Mouse (Mus musculus) CH12.LX (cell line): ENCODE data around the gene Tut7.

Experiments
- BHLHE40 ChIP-seq: IDR thresholded peaks from 2 replicates; pipeline ENCODE4 v1.6.1; 2011; ENCODE audit warnings: mild to moderate bottlenecking, low read depth, low read length, improper control_type of control experiment
- CTCF ChIP-seq, 2 experiments: IDR thresholded peaks in 1 of 2; conservative IDR thresholded peaks in 1 of 2; 2 replicates each; pipeline ENCODE4 v1.5.1; 2011 to 2012; ENCODE audit warnings: low read depth in 2 of 2, low read length in 2 of 2, improper control_type of control experiment in 1 of 2, inconsistent platforms in 1 of 2, mild to moderate bottlenecking in 1 of 2, moderate library complexity in 1 of 2
- EP300 ChIP-seq: IDR thresholded peaks from 2 replicates; pipeline ENCODE4 v1.6.1; 2011; ENCODE audit warnings: low read length, improper control_type of control experiment
- GABPA ChIP-seq: IDR thresholded peaks from 2 replicates; pipeline ENCODE4 v1.6.1; 2012; ENCODE audit warnings: low read depth, low read length, improper control_type of control experiment, inconsistent platforms; ENCODE audit not compliant: insufficient replicate concordance
- KAT2A ChIP-seq: IDR thresholded peaks from 2 replicates; pipeline ENCODE4 v1.6.1; 2012; ENCODE audit warnings: low read length, improper control_type of control experiment, inconsistent platforms; ENCODE audit not compliant: insufficient replicate concordance
- POLR2A ChIP-seq: IDR thresholded peaks from 2 replicates; pipeline ENCODE4 v1.6.1; 2011; ENCODE audit warnings: low read depth, mild to moderate bottlenecking, improper control_type of control experiment, low read length
- USF1 ChIP-seq: IDR thresholded peaks from 2 replicates; pipeline ENCODE4 v1.6.1; 2014; ENCODE audit warnings: low read depth, mild to moderate bottlenecking, inconsistent platforms, low read length, improper control_type of control experiment

DNA sequence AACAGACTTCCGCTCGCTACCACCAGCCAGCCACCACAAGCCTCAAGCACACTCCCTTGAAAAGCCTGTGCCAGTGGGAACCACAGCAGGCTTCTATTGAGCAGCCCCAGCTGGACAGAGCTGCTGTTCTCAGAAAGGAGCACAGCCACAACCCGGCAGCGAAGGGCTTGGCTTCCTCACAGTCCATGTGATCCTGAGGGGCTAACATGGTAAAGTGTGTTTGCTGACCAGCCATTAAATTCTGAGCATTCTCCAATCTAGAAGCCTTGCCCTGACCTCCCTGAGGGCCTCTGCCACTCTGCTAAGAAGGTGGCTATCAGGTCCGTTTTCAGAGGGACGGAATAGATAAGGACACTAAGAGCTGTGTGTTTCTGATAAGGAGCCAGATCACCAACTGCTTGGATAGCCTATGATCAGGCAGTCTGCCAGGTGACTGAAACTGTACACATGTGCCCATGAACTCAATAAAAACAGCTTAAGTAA, 8.8 kb downstream of the Tut7 start:
- TF ChIP-seq BHLHE40 (no peak), GABPA (no peak), KAT2A (no peak), USF1 (no peak), EP300 (no peak), CTCF (conservative IDR thresholded peaks at IDR 0.05 in 1 of 2, IDR thresholded peaks at IDR 0.05 in 1 of 2; ENCODE audit: low read depth in 2 of 2, low read length in 2 of 2) (no peak), POLR2A (no peak)
